Mouse (Mus musculus) C2C12 (cell line): ENCODE data around the gene 9230102O04Rik.

Source experiments
- CEBPB ChIP-seq: IDR thresholded peaks from one replicate; pipeline ENCODE4 v1.6.1; 2011; ENCODE audit warnings: low read depth, mild to moderate bottlenecking, control low read depth, moderate library complexity
- CTCF ChIP-seq: IDR thresholded peaks from one replicate; pipeline ENCODE4 v1.5.1; 2011; ENCODE audit not compliant: control insufficient read depth, insufficient read depth, insufficient read length
- FOSL1 ChIP-seq: IDR thresholded peaks from one replicate; pipeline ENCODE4 v1.8.0; 2011; ENCODE audit warnings: mild to moderate bottlenecking, low read length; ENCODE audit not compliant: poor library complexity, insufficient read depth, severe bottlenecking
- MAX ChIP-seq: IDR thresholded peaks from one replicate; pipeline ENCODE4 v1.6.1; 2011; ENCODE audit warnings: mild to moderate bottlenecking, control low read depth
- MYOD1 ChIP-seq: IDR thresholded peaks from one replicate; pipeline ENCODE4 v1.6.1; 2011; ENCODE audit warnings: low read depth; ENCODE audit not compliant: control insufficient read depth, insufficient read length
- MYOG ChIP-seq: IDR thresholded peaks from one replicate; pipeline ENCODE4 v1.6.1; 2011; ENCODE audit not compliant: control insufficient read depth, insufficient read length; ENCODE audit errors: extremely low read depth
- USF1 ChIP-seq: IDR thresholded peaks from one replicate; pipeline ENCODE4 v1.6.1; 2011; ENCODE audit warnings: low read depth, mild to moderate bottlenecking, control low read depth, moderate library complexity

GRCm38 (mm10) chr2:9890251-9890650 lies 911 bp upstream of the 9230102O04Rik start:
- TF ChIP-seq CTCF (no peak), MAX (no peak), MYOG (no peak), USF1 (no peak), CEBPB (no peak), MYOD1 (no peak), FOSL1 (no peak)
